Mouse (Mus musculus) left cerebral cortex, adult 8-10 months (tissue): ENCODE data around the gene Trmt61a. TPM values are rescaled to one million over a fixed set of nuclear protein-coding genes. Genes with fewer than 3 reads are reported as not detected.
"Not testable (repeated sequence)": the region's sequence is repeated elsewhere in the genome, so short reads cannot be mapped to it uniquely, and the experiment has no call there.

Source experiments
- DNase-seq, 2 experiments: peaks; one replicate each; pipeline ENCODE4 v3.0.0; 2022; ENCODE audit warnings: low spot score in 2 of 2
- total RNA-seq, 4 experiments: library from RNA; stranded (reverse); gene quantifications; 2 replicates each; pipeline ENCODE4 v1.2.4; 2022

Gene Trmt61a
- total RNA-seq, result 10 to 100 TPM; 18.6 to 22.6 (median 20.8) TPM

DNA sequence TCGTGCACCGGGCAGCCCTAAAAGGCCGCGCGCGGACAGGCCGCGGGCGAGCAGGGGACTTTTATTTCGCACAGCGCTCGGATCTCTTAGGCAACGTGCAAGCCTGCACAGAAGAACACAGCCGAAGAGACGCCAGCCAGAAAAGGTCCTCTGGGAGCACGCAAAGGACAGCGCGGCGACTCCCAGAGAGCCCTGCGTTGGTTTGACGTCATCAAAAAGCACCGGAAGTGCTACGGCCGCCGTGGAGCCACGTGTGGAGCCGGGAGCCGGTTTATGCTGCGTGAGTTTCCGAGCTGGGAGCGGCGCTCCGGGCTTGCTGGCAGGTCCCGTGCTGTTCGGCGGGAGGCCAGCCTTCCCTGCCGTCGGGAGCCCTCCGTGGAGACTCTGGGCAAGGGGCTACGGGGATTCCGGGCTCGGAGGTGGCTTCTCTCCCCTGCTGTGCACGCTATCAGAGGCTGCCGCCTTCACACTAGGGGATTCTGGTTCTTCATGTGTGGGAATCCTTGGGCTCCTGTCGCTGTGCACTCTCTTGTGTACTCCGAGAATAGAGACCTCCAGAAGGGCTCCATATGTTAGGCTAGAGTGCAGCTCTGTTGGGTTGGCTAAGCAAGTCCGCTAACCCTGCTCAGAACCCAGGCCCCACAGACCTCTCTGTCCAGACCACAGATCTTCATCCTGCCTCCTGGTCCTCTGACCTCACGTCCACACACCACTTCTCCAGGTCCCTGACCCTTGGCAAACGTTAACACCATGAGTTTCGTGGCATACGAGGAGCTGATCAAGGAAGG lies at the start of gene Trmt61a:
Gene Trmt61a (plus strand): TSS at position 224 of the 788 bp plus-strand sequence.
- peak in 1 of 2 experiments; percentile 86 for DNase-seq

DNA sequence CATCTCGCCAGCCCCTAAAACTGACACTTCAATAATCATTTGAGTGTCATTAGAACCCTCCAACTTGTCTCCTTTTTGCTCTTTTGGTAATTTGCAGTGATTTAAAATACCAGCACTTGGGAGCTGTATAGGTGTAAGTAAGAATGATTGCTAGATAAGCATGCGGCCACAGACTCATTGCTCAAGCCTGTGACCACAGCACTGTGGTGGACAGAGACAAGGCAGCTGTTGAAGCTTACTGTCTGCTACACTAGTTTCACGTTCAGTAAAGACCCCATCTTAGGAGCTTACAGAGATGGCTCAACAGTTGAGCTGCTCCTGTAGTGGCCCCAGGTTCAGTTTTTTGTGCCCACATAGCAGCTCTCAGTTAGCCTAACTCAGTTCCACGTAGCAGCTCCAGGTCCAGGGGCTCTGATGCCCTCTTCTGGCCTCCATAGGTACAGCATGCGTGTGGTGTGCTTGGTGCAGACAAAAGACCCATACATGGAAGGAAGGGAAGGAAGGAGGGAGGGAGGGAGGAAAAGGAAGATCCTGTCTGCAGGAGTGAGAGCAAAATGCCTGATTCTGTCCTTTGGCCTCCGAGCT lies 29.8 kb upstream of the Trmt61a start:
- DNase-seq, result peak; percentile 47 to 51

DNA sequence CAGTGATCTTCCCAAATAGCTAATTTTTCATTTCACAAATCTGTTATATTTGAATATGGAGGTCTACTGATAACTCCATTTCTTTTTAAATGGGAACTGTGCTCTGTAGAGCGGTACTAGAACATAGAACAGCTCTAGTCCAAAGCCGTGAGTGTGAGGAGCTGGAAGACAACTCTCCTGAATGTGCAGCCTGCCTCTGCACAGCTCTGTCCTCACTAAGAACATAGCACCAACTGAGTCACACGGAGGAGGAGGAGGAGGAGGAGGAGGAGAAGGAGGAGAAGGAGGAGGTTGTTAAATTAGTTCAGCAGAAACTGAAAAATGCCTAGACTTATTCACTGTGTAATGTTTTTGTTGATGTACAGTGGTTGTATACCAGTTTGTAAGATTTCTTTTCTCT lies 25.0 kb upstream of the Trmt61a start:
- no peak for DNase-seq

DNA sequence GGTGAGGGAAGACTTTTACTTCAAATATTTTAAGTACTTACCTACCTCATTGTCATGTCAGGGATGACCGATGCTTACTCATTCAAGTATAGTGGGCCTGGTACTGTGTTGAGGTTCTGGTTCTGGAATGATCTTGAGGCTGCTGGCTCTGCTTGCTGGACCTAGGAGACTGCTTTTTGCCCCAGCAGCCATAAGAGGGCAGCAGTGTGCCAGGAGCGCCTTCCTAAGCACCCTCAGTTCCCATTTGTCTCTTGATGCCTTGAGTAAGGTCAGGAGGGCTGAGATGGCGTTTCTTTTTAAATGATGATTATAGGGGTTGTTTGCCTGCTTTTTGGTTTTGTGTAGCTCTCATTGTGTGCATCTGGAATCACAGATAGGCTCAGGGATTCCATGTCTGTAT lies 24.5 kb upstream of the Trmt61a start:
- DNase-seq, result peak in 1 of 2 experiments; percentile 68

DNA sequence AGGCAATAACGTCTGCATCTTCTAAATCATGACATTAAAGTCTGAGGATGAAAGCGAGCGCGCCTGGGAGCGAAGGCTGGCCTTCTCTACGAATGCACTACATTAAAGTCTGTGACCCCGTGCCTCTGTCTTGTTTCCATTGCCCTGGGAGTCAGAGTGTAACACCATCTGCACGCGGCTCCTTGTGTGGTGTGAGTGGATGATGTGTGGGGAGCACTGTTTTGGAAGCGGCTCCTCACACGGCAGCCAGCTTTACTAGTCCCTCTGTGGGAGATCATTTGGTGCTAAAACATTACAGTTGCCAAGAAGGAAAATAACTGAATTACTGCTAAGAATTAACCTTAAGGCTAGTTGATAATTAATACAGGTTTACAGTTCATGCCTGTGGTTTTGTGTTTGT lies 22.2 kb upstream of the Trmt61a start:
- no peak for DNase-seq

DNA sequence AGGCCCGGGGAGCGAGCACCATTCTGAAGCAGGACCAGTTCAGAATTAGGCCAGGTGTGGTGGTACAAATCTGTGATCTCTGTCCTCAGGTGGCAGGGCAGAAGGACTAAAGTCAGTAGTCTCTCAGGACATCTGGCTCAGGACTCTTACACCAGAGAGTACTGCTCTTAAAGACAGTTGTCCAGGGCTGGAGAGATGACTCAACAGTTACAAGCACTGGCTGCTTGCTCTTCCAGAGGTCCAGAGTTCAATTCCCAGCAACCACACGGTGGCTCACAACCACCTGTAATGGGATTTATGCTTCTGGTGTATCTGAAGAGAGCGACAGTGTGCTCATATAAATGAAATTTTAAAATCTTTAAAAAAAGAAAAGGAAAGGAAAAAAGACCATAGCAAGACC lies 18.6 kb upstream of the Trmt61a start:
- no peak for DNase-seq

DNA sequence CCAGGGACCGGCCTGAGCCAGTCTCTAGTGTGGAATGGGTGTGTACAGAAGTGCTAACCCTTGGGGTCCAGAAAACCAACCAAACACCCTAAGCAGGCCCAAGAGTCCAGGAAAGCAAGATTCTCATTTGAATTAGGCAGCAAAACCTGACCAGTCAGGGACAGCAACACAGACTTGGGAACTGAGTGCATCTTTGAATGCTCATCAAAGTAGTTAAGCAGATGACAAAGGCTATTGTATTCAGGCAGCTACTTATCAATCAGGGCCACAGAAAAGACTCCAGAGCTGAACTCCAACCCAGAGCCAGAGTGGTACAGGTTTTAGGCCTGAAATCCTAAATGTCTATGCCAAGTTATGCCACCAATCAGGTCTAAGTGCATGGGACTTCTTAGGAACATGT lies 17.3 kb upstream of the Trmt61a start:
- no peak for DNase-seq

DNA sequence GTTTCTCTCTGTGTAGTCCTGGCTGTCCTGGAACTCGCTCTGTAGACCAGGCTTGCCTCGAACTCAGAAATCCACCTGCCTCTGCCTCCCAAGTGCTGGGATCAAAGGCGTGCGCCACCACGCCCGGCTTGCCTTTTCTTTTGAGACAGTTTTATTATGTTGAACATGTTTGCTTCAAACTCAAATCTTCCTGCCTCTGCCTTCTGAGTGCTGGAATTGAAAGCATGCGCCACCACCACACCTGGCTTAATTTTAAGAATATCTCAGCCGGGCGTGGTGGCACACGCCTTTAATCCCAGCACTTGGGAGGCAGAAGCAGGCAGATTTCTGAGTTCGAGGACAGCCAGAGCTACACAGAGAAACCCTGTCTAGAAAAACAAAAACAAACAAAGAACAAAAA lies 16.4 kb upstream of the Trmt61a start:
- DNase-seq, result not testable (repeated sequence)

DNA sequence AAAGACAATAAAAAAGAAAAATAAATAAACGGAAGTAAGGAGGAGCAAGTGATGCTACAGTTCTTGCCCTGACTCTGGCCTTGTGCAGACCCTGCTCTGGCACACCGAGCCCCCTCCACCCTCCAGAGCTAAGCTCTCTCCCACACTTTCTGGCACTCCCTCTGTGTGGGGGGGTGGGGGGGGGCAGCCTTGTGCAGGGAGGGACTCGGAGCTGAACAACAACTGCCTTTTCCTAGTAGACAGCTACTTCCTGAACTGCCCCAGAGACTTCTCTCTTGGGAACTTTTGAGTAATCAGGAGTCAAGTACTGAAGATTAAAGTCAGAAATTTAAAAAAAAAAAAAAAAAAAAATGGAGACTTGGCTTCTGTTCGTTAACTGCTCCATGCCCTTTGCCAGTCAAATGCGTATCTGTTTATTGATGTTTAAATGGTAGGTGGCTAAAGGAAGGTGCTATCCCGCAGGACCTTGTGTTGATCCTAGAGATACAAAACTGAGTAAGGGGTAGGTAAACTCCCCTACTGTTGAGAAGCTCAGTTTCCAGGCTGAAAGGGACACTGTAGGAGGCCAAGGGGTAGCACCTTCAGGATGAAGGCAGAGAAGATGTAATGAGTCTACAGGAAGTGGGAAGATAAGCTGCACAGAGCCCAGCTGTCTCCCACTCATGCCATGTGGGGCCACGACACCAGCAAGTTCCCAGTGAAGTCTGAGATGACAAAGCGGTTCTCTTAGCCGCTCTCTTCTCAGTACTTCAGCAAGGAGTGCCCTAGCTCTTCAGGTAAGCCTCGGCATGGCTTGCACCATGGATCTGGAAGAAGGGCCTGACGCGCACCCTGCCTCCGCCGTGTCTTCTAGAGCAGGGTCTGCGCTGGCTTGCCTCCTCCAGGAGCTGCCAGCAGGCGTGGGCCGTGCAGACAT lies 14.4 kb upstream of the Trmt61a start:
- no peak for DNase-seq

DNA sequence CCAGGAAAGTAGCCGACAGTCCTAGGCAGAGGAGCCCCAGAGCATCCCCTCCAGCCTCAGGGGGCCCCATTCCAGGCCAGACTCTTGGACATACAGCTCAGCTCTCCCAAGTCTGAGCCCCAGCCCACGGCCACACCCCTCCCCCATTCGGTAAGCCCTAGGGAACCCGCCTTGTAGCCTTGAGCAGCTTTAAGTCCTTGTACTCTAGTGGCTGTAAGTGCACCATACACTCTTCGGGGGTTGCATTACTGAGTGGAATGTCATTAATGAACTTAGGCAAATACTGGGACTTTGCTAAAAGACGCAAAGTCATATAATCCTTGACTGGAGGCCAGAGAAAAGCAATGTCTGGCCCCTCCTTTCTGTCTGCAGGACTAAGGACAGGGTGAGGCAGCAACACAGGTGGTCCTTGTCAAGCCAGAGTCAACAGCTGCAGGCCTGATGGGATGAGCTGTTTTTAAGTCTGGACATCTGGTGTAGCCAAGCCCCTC lies 13.7 kb upstream of the Trmt61a start:
- DNase-seq, result no peak

DNA sequence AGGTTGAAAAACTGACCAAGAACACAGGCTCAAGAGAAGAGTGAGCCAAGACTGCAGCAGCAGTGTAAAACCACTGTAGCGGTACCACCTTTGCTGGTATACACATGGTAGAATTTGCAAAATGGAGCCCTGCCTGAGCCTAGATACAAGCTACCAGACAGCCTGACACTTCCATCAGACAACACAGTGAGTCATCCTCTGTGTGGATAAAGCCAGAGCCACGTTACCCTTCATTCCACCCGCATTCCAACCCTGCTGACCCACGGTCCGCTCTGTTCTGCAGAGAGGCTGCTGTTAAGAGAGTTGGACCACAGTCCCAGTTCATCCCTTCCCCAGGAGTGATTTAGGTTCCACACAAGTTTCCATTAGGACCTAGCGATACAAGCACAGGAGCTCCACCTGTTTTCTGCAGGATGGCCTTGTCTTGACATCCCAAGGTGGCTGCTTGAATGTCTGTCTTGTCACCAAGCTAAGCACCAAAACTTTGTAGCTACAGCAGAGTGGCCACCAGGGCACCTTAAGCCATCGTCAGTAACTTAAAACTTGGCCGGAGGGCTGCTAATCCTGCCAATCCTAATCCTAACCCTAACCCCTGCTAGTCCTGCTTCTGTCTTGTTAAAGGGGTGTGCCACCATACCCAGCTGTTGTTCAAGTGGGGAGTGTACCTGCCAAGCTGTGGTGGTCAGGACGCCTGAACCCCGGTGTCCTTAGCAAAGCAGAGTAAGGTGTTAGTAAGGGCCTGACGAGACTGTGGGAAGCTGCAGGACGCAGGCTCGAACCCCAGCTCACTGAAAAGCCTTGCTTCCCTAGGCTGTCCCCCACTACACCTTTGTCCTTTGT lies 12.6 kb upstream of the Trmt61a start:
- no peak for DNase-seq

DNA sequence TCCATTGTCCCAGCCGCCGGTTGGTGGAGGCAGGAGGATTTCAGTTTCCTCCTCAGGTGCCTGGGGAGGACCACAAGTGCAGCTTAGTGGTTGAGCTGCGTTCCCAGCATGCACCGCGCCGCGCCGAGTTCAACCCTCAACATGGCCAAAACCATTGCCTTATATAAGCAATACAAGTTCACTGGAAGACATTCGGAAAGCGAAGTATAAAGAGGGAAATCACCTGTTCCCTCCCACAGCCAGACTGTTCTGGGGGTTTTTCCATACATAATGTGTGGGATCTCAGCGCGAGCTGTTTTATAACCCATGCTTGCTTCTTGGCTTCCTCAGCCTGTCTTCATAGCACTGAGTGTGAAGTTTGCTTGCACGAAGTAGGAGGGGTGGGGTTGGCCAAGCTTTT lies 11.5 kb upstream of the Trmt61a start:
- peak; percentile 69 to 88 for DNase-seq

DNA sequence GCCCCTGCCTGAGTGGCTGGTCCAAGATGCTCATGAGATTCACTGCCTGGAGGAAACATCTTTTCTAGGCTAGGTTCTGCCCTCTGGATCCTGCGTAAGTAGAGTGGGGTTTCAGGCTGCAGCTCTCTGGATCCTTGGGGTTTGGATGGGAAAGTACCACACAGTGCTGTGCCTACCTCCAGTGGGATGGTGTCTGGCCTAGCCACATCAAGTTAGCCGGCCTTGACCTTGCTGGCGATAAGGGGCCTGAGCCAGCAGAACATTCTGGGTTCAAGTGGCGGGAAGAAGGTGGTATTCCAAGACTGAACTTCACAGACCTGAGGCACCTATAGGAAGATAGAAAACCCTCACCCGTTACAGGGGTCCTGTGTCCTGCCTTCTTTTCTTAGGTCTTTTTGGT lies 10.5 kb upstream of the Trmt61a start:
- DNase-seq, result no peak

DNA sequence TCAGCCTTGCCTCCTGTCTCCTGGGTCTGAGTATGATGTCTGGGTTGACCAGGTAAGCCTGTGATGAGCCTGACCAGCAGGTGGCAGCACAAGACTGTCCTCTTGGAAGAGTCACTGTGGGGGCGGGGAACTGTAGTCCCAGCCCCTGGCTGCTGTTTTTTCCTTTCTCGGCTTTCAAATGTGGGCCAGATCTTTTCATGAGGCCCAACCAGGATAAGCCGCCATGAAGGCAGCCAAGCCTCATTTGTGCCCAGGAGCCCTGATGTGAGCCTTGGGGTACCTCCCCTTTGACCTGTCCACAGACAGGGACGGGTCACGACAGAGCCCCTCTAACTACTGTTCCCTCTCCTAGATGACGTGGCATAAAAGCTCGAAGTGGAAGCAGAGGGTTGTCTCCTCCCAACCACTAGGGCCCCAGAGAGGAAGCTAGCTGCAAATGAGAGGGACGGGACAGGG lies 9.4 kb upstream of the Trmt61a start:
- DNase-seq, result peak; percentile 92 to 93

DNA sequence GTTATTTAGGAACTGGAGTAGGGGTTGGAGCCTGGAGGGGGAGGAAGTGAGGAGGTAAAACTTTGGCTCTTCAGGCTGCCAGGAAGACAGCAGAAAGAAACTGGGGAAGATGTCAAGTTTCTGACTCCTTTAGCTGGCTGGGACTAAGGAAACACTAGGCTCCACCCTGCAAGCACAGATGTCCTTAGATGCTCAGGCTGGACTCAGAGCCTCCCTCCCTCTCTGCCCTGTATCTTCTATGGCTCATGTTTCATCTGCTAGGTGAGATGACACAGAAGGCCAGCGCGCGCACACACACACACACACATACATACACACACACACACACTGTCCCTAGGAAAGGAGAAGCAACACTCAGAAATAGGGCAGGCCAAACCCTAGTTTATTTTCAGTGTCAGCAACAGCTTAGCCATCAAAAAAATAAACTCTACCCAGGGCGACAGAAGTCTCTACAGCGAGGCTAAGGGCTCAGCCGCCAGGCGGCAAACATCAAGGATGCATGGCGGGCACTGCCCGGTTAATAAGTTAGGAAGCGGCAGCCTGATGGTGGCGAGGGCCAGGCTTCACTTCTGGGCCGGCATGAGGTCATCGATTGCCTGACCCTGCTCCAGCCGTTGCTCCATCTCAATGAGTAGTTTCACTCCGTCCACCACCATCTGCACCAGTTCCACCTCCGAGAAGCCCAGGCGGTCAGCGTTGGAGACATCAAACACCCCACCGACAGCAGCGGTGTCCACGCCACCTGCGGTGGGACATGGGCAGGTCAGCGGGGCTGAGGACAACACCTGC lies 8.7 kb upstream of the Trmt61a start:
- no peak for DNase-seq

DNA sequence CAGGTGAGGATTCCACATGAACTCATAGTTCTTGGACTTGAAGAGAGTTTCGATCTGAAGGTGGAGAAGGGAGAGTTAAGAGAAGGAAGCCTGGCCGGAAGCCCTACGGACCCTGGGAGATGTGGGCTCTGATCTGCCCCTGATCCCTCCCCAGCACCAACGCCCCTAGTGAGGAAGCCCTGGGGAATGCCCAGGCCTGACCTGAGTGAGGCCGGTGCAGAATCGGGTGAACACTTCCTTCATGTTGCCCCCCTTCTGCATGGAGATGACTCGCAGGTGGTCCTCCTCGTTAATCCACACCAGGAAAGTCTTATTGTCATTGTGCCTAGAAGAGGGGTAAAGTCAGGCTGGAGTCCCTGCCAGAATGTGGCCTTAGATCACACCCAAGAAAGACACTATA lies 7.9 kb upstream of the Trmt61a start:
- DNase-seq, result no peak

DNA sequence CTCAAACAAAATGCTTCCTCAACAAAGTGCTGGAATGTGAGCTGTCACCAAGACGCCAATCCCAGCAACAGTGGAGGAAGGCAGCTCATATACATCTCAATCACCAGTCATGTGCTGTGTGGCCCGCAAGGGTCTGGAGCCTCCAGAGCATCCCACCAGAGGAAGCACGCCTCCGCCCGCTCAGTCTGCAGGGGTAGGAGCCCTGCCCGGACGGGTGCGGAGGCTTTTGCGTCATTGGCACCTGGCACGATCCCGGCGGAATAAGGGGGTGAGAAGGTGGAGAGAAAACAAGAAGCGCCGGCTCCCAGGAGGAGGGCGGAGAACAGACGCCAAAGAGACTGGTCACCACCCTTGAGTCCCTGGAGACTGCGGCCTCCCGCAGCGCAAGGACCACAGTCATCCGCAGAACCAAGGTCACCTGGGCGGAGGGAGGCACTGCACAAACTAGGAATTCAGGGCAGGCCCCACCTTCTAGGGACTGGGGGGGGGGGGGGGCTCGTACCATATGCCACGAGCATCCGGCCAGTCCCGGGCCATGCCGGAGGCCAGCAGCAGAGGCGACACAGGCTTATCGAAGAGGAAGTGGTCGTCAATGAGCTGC lies 7.4 kb upstream of the Trmt61a start:
- DNase-seq, result no peak

DNA sequence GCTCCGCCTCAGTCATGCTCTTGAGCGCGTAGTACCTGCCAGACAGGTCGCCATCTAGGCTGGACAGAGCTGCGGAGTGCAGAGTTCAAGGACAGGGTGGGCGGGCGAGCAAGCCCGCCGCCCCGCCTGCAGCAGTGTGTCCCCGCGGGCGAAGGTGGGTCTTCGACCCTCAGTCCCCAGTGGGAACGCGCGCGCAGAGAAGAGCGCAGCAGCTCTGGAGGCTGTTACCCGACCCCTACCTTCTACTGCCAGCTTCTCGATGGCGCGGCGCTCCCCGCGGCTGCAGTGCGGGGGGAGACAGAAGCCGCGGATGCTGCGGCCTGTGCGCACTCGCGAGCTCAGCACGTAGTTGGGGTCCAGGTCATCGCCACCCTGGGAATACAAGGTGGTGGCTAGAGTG lies 6.9 kb upstream of the Trmt61a start:
- no peak for DNase-seq

DNA sequence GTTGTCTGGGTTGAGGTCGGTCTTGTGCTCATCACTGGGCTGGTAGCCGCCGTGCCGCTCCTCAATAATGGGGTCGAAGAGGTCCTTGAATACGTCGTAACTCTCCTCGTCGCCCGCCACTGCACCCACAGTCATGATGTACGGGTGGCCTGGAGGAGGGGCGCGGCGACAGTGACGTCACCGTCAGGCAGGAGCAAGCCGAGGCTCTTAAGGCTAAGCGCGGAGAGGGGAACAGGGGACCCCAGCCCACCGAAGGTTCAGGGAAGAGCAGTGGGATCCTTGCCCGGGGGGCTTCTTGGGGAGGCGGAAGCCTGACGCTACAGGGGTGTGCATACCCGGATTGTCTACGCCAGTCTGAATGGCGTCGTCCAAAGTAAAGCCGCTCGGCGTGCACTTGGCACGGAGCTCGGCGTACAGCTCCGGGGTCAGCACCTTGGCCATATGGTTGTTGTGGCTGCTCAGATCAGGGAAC lies 6.4 kb upstream of the Trmt61a start:
- peak; percentile 74 to 81 for DNase-seq

DNA sequence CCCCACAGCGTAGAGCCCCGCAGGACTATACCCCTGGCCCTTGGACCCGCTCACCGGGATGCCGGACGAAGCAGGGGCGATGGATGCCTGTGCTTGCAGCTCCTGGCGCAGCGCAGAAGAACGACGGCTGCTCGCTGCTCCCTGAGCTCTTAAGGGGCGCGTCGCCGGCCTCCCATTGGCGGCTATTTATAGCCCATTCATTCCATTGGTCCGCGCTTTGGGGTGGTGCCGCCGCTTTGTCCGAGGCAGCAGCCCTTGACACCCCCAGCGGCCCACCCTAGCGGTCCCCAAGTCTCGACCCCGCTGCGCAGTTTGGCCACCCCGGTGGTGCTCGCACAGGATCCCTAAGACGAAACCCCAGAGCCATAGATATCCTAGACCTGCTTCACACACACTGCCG lies 5.7 kb upstream of the Trmt61a start, which contains the start of gene Ckb:
Gene Ckb (minus strand): TSS at position 163 of the 400 bp plus-strand sequence.
- peak; percentile 92 to 95 for DNase-seq
